Mouse (Mus musculus) stomach, embryonic 15.5 days (tissue): ENCODE measurements at regions not wholly inside any gene's neighbourhood (a gene's known extent, or its start where the extent isn't known, plus 50 kb on each side); places are given as distances from the start of the nearest gene placed in this dataset.

ENCODE experiments used
- ATAC-seq: fragments of 200-750 bp; cut with Nextera tagmentation; 2 replicates; pipeline ENCODE4 v1.8.0; 2017; ENCODE audit warnings: low read depth, moderate number of reproducible peaks, moderate TSS enrichment; ENCODE audit not compliant: insufficient read depth, low FRiP score
- H3K27ac ChIP-seq: fragments of 300-500 bp; sonication (generic); 2 replicates; pipeline ENCODE4 v1.5.1; 2015; ENCODE audit warnings: mild to moderate bottlenecking, inconsistent platforms
- H3K27me3 ChIP-seq: fragments of 300-500 bp; sonication (generic); replicated peaks from 2 replicates; pipeline ENCODE4 v1.6.1; 2015; ENCODE audit warnings: inconsistent platforms
- H3K36me3 ChIP-seq: fragments of 300-500 bp; sonication (generic); 2 replicates; pipeline ENCODE4 v1.6.1; 2015; ENCODE audit warnings: inconsistent platforms
- H3K4me1 ChIP-seq: fragments of 300-500 bp; sonication (generic); 2 replicates; pipeline ENCODE4 v1.6.1; 2015; ENCODE audit warnings: inconsistent platforms
- H3K4me2 ChIP-seq: fragments of 300-500 bp; sonication (generic); 2 replicates; pipeline ENCODE4 v1.6.1; 2015; ENCODE audit warnings: mild to moderate bottlenecking, inconsistent platforms
- H3K4me3 ChIP-seq: fragments of 300-500 bp; sonication (generic); replicated peaks from 2 replicates; pipeline ENCODE4 v1.5.1; 2015; ENCODE audit warnings: inconsistent platforms
- H3K9ac ChIP-seq: fragments of 300-500 bp; sonication (generic); 2 replicates; pipeline ENCODE4 v1.6.1; 2015; ENCODE audit warnings: inconsistent platforms
- H3K9me3 ChIP-seq: fragments of 300-500 bp; sonication (generic); 2 replicates; pipeline ENCODE4 v1.6.1; 2016; ENCODE audit warnings: inconsistent platforms
- WGBS: fragments of 180-500 bp; shearing (Covaris S2); methylation state at CpG from one replicate; pipeline ENCODE4 v1.1.7; 2015; 5-methylcytosine and 5-hydroxymethylcytosine counted together

DNA sequence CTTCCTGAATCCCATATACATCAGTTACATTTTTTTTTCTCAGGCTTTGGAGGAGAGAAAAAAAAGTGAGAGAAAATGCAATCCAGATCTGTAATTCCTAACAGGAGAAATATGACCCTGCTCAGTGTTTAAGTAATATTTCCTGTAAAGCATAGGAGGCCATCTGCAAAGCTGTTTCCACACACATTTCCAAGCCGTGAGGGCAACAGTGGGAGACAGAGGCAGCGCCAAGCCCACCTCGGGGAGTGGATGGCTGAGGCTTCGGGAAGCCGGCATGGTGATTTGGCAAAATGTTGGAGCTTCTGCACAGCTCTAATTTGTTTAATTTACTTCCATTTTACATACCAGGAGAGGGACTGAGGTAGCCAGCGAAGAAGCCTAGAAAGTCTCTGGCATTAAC, 372.6 kb upstream of the Mki67 start:
- H3K4me1 ChIP-seq = no peaks in the 10 kb centered on the region
- H3K27ac ChIP-seq = no peak overlapping the region
- no peak overlapping the region for H3K4me2 ChIP-seq
- WGBS = 52% methylated on average over 6 of the region's 6 CpGs
- H3K27me3 ChIP-seq = no peaks in the 10 kb centered on the region
- no peaks in the 10 kb centered on the region for H3K9me3 ChIP-seq
- ATAC-seq = no peak
- H3K9ac ChIP-seq = no peak overlapping the region
- H3K36me3 ChIP-seq = no peaks in the 10 kb centered on the region
- H3K4me3 ChIP-seq = no peak overlapping the region

DNA sequence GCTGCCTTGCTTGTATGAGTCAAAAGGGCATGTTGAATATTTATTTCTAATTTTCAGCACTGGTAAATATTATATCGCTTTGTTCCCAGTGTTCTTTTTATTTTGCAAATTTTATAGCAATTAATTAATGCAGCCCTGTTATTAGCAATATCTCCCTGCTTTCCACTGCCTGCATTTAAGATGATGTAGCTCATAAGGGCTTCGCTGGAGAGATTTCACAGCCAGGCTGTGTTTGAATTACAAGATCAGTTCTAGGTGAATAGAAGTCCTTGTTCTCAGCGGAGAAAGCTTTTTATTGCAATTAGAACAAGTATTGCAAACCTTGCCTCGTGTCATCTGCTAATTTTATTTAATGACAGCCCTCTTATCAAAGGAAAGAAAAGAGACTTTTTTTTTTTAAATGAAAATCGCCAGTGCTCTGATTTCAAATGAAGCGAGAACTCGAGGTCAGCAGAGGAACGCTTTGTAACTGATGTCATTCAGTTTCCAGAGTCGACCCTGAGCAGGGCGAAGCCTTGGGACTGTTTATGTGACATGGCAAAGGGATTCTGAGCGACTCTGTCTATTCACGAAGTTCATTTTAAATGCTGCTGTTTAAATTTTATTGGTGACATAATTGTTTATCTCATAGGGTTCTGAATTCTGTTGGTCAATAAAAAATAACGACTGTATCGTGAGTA, 378.7 kb upstream of the Mki67 start:
- Histone ChIP-seq H3K4me2 (no peak overlapping the region), H3K9ac (no peak overlapping the region), H3K27ac (no peak overlapping the region), H3K9me3 (no peaks in the 10 kb centered on the region), H3K36me3 (no peaks in the 10 kb centered on the region), H3K27me3 (no peaks in the 10 kb centered on the region), H3K4me3 (no peak overlapping the region), H3K4me1 (no peaks in the 10 kb centered on the region)
- ATAC-seq = no peak
- 72% methylated on average over 14 of the region's 14 CpGs for WGBS

DNA sequence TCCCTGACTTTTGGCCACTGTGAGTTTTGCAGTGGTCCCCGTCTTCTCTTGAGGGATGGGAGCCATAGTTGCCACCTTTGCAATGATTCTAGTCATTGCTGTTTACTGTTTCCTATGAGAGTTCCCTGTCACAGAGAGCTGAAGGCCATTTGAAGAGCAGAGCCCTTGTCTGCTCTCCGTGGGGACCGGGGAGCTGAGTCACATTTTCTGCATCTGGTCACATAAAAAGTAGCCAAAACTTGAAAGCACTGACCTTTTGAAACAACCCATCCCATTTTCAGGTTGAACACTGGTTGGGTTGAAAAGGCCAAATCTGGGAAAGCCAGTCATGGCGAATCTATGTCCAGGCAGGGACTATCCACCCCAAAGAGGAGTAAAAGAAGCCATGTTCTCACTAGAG, 387.9 kb upstream of the Mki67 start:
- no peaks in the 10 kb centered on the region for H3K4me1 ChIP-seq
- H3K9ac ChIP-seq = no peak overlapping the region
- no peaks in the 10 kb centered on the region for H3K27me3 ChIP-seq
- 82% methylated on average over 4 of the region's 4 CpGs for WGBS
- no peak overlapping the region for H3K27ac ChIP-seq
- no peak for ATAC-seq
- no peaks in the 10 kb centered on the region for H3K9me3 ChIP-seq
- no peak overlapping the region for H3K4me2 ChIP-seq
- no peaks in the 10 kb centered on the region for H3K36me3 ChIP-seq
- H3K4me3 ChIP-seq = no peak overlapping the region

DNA sequence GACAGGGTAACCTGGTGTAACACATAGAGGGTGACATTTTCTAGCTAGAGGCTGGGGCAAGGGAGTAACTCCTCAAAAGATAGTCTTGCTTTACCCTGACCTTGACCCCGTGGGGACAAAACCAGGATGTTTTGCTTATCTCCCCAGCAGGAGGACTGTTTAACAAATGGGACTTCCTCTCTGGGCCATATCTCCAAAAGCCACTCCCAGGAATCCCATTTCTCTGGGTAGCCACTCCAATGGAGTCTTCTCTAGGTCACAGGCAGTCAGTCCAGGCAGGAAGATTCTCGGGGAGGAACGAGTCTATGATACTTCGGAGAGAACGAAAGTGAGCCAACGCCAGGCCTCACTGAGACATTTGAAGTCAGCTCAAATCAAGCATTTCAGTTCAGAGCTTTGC, 396.0 kb upstream of the Mki67 start:
- no peaks in the 10 kb centered on the region for H3K4me1 ChIP-seq

DNA sequence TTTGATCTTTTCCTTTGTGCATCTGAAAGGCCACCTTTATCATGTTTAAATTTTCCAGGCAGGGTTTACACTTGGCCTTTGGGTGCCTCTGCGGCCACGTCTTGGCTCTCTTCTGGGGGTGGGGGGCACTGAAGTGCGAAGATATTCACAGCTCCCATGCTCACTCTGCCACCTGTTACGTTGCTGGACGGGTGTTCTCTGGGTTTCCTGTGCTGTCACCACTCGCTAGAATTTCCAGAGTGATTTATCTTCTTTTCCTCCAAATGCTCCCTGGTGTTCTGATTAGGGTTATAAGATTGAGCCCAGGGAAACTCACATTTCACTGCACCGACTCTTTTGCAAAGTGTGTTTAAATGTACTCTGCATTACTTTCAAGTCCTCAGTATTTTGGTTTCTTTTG, 404.8 kb upstream of the Mki67 start:
- Histone ChIP-seq H3K4me2 (no peak overlapping the region), H3K4me1 (no peaks in the 10 kb centered on the region), H3K27ac (no peak overlapping the region), H3K9ac (no peak overlapping the region), H3K9me3 (no peaks in the 10 kb centered on the region), H3K4me3 (no peak overlapping the region), H3K36me3 (no peaks in the 10 kb centered on the region), H3K27me3 (no peaks in the 10 kb centered on the region)
- 34% methylated on average over 7 of the region's 7 CpGs for WGBS
- ATAC-seq = no peak

More for the DNA sequence above, 396.0 kb upstream of the Mki67 start:
- Histone ChIP-seq H3K27ac (no peak overlapping the region), H3K27me3 (no peaks in the 10 kb centered on the region), H3K9ac (no peak overlapping the region), H3K36me3 (no peaks in the 10 kb centered on the region), H3K4me2 (no peak overlapping the region), H3K4me3 (no peak overlapping the region), H3K9me3 (no peaks in the 10 kb centered on the region)
- WGBS = 56% methylated on average over 6 of the region's 6 CpGs
- no peak for ATAC-seq

DNA sequence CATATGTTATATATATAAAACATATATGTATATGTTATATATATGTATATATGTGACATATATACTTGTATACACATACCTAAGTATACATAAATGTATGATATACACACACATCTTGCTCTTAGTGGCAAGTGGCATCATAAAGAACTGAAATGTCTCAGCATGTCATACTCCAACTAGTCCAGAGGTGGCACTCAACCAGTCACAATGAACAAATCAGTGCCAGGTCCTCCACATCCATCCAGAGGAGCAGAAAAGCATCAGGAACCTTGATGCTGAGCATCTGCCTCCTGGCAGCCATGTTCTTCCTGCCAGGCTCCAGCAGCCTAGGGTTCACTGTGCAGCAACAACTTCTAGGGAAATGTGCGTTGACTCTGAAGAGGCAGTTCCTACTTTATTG, 405.2 kb upstream of the Mki67 start:
- ATAC-seq = no peak

DNA sequence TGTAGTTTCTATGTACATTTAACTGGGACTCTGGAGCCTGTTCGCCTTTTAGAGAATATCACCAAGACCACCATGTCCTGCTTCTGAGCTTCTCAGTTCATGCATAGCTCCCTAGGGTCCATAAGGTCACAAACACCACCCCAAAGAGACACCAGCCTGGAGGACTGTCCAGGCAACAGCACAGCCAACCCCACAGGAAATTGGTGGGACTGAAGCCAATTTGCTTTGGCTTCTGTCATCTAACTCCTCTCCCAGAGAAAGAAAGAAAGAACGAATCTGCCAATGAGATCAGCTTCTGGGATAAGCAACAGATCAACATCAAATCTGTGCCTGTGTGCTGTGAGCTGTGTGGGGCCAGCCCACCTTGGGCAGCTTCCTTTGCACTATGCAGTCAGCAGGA, 408.6 kb upstream of the Mki67 start:
- no peaks in the 10 kb centered on the region for H3K4me1 ChIP-seq
- H3K9ac ChIP-seq = no peak overlapping the region
- no peaks in the 10 kb centered on the region for H3K9me3 ChIP-seq
- ATAC-seq = no peak
- H3K27me3 ChIP-seq = no peaks in the 10 kb centered on the region
- no peak overlapping the region for H3K27ac ChIP-seq
- 66% methylated on average over 2 of the region's 2 CpGs for WGBS
- H3K4me2 ChIP-seq = no peak overlapping the region
- H3K4me3 ChIP-seq = no peak overlapping the region
- H3K36me3 ChIP-seq = no peaks in the 10 kb centered on the region

More for the DNA sequence above, 405.2 kb upstream of the Mki67 start:
- no peak overlapping the region for H3K27ac ChIP-seq
- no peaks in the 10 kb centered on the region for H3K36me3 ChIP-seq
- H3K4me2 ChIP-seq = no peak overlapping the region
- no peaks in the 10 kb centered on the region for H3K9me3 ChIP-seq
- no peaks in the 10 kb centered on the region for H3K27me3 ChIP-seq
- 78% methylated on average over 1 of the region's 1 CpGs for WGBS
- H3K9ac ChIP-seq = no peak overlapping the region
- no peaks in the 10 kb centered on the region for H3K4me1 ChIP-seq
- no peak overlapping the region for H3K4me3 ChIP-seq

DNA sequence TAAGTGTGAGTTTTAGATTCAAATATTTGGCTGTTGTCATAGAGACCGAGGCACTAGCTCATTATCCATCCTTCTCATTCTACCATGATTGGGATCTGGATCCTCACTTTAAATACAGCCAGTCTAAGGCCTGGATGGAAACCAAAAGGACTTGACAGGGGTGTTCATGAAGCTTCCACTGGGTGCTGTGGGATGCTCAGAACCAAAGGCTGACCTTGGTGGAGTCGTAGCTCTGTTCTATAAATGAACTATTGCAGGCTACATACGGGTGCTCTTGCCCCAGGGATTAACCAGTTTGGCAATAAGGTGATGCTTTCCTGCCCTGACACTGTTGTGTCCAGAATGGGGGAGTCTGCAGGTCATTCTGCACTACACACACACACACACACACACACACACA, 410.2 kb upstream of the Mki67 start:
- Histone ChIP-seq H3K27ac (no peak overlapping the region), H3K27me3 (no peaks in the 10 kb centered on the region), H3K4me1 (no peaks in the 10 kb centered on the region), H3K4me2 (no peak overlapping the region), H3K36me3 (no peaks in the 10 kb centered on the region), H3K4me3 (no peak overlapping the region), H3K9ac (no peak overlapping the region), H3K9me3 (no peaks in the 10 kb centered on the region)
- WGBS = 90% methylated on average over 3 of the region's 3 CpGs
- ATAC-seq = no peak

DNA sequence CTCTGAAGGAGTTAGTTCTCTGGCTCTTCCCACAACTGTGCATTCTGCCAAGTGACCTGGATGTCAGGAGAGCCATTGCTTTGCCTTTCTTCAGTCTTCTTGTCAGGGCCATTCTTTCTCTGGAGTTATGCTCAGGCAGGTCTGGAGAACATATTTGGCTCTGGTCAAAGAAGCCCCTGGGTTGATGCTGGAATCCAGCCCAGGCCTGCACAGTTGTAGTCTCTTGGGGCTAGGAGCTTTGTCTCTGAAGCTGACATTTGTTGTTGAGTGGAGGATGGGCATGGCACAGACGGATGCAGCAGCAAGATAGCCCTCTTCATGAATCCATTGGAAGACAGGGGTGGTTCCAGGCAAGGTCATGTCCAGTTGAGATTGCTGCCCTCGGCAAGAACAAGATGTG, 411.4 kb upstream of the Mki67 start:
- Histone ChIP-seq H3K27ac (no peak overlapping the region), H3K27me3 (no peaks in the 10 kb centered on the region), H3K4me1 (no peaks in the 10 kb centered on the region), H3K9me3 (no peaks in the 10 kb centered on the region), H3K4me2 (no peak overlapping the region), H3K4me3 (no peak overlapping the region), H3K9ac (no peak overlapping the region), H3K36me3 (no peaks in the 10 kb centered on the region)
- ATAC-seq = no peak
- WGBS = 61% methylated on average over 2 of the region's 2 CpGs

DNA sequence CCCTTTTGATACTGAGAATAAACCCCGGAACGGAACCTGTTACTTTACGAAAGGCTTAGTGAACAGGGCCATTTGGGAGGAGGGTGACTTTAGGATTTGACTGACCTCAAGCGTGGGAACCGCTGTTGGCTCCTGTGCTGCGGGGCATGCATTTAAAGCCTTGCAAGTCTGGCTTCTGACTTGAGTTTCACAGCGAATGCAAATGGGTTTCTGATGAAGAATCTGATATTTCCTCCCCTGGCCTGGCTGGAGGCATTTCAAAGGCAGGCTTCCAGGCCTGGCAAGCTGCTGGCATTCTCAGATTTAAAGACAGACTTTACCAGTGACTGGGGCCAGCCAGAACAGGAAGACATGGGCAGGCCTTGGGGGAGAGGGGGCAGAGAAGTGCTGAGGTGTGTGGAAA, 413.6 kb upstream of the Mki67 start:
- no peak for ATAC-seq
- no peaks in the 10 kb centered on the region for H3K36me3 ChIP-seq
- H3K4me3 ChIP-seq = no peak overlapping the region
- H3K4me1 ChIP-seq = no peaks in the 10 kb centered on the region
- no peak overlapping the region for H3K9ac ChIP-seq
- H3K27me3 ChIP-seq = no peaks in the 10 kb centered on the region
- no peaks in the 10 kb centered on the region for H3K9me3 ChIP-seq
- H3K4me2 ChIP-seq = no peak overlapping the region
- H3K27ac ChIP-seq = no peak overlapping the region
- 73% methylated on average over 7 of the region's 7 CpGs for WGBS

DNA sequence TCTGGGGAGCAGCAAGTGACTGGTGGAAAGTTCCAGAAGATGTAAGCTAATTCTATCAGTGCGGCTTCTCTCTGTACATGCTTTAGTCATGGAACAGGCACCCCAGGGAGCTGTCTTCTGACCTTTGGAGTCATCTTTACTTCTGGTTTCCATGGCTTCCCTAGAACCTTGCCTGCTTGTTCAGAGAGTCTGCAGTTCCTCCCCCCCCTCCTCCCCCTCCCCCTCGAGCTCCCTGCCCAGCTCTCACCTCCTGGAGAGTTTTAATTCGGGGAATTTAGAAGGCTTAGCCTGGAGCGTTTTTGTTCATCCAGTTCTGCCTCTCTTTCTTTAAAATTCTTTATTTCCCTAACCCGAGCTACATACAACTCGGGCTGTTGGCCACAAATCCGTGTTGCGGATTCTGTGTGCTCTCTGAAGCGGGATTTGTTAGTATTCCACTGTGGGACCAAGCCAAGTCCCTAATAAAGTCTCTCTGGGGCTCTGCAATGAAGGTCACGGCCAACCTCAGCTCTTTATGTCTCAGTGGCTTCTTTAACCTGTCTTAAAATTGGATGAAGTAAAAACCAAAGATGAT, 414.6 kb upstream of the Mki67 start:
- no peak for ATAC-seq

DNA sequence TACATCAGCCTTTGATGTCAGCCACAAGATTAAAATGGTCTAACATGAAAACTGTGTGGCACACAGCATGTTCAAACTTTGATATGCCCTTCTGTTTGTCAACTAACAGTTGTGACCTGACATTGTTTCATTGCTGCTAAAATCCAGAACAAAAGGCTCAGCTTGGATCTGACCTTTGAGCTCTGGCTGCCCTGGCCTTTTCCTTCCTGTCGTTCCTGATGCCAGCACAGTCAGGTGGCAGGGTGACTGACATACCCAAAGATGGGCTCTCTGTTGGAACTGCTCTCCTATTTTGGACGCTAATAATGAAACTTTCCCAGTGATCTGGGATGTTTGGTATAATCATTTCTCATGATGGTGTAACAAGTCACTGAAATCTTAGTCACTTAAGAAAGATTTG, 416.8 kb upstream of the Mki67 start:
- Histone ChIP-seq H3K9me3 (no peaks in the 10 kb centered on the region), H3K36me3 (no peaks in the 10 kb centered on the region), H3K27me3 (no peaks in the 10 kb centered on the region), H3K4me3 (no peak overlapping the region), H3K4me1 (no peaks in the 10 kb centered on the region), H3K9ac (no peak overlapping the region), H3K4me2 (no peak overlapping the region), H3K27ac (no peak overlapping the region)
- 69% methylated on average over 2 of the region's 2 CpGs for WGBS
- ATAC-seq = no peak

More for the DNA sequence above, 414.6 kb upstream of the Mki67 start:
- H3K9me3 ChIP-seq = no peaks in the 10 kb centered on the region
- 55% methylated on average over 10 of the region's 10 CpGs for WGBS
- H3K27me3 ChIP-seq = no peaks in the 10 kb centered on the region
- no peak overlapping the region for H3K4me3 ChIP-seq
- no peak overlapping the region for H3K4me2 ChIP-seq
- H3K4me1 ChIP-seq = no peaks in the 10 kb centered on the region
- no peak overlapping the region for H3K9ac ChIP-seq
- no peak overlapping the region for H3K27ac ChIP-seq
- no peaks in the 10 kb centered on the region for H3K36me3 ChIP-seq

DNA sequence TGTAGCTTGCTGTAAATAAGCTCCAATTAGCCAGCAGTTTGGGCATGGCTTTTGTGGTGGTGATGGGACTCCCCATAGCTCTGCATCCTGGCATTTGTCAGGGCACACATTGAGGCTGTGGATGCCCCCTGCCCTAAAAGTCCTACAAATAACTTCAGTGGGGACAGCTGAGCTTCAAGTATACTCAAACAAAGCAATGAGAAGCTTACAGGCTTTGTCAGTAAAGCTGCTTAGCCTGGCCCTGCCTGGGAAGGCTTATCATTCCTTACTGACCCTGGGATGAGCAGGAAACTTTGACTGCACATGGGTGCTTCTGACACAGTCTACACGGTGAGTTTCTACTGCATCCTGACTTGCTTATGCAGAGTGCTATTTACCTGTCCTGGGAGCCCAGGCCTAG, 420.5 kb upstream of the Mki67 start:
- Histone ChIP-seq H3K9me3 (no peaks in the 10 kb centered on the region), H3K36me3 (no peaks in the 10 kb centered on the region), H3K4me1 (no peaks in the 10 kb centered on the region), H3K4me2 (no peak overlapping the region), H3K27ac (no peak overlapping the region), H3K9ac (no peak overlapping the region), H3K4me3 (no peak overlapping the region), H3K27me3 (no peaks in the 10 kb centered on the region)
- ATAC-seq = no peak
- 62% methylated on average over 1 of the region's 1 CpGs for WGBS
